In the genomic region with DNA sequence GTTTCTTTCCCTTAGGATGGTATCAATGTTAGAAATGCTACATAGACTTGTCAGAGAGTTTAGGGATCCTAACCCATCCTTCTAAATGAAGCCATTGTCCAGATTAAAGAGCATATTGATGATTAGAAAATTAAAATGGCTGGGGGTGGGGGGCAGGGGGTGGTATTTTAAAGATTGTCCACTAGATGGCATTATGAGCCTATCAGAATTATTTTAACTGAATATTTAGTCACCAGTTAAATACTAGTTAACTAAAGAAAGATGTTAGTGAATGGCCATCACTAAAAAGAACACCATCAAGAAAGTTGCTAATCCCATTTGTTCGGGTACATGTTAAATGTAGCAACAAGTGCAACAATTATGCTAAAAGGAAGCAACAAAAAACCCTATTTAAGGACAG, we compare ENCODE assay signal across 17 mouse cellular contexts.
DNase-seq lines count a peak whose midpoint lies in the region; ATAC-seq and TF ChIP-seq lines count a peak whose summit lies in the region.
"Had no signal": no experiment of that assay in that cellular context is flagged by ENCODE, and none has a peak within 500 bp of the region (broad histone marks: within the 10 kb centered on the region; RNA-seq: fewer than 3 reads in every experiment).

No protein-coding gene starts in this region.

- TF ChIP-seq POLR2A in kidney, adult 2 months (IDR thresholded peaks at IDR 0.05; ENCODE audit: low read depth, low read length) = no peak
- TF ChIP-seq POLR2A in MEL (IDR thresholded peaks at IDR 0.05; ENCODE audit: control insufficient read depth in 1 of 2, insufficient read depth in 1 of 2, low read depth in 1 of 2, low read length in 2 of 2, poor library complexity in 1 of 2) = no peak
- TF ChIP-seq POLR2A in brain, embryonic 14.5 days (IDR thresholded peaks at IDR 0.05; ENCODE audit: borderline replicate concordance, extremely low read depth, insufficient read depth, insufficient read length, poor library complexity, severe bottlenecking) = no peak

- no peak for TF ChIP-seq CTCF in kidney, adult 2 months (conservative IDR thresholded peaks at IDR 0.05; ENCODE audit: insufficient read depth, insufficient read length, low read depth, low read length)
- TF ChIP-seq CTCF in lung, postnatal 0 days (IDR thresholded peaks at IDR 0.05) = peak; percentile 51
- TF ChIP-seq CTCF in MEL (IDR thresholded peaks at IDR 0.05 in 2 of 3, conservative IDR thresholded peaks at IDR 0.05 in 1 of 3; ENCODE audit: control insufficient read depth in 1 of 3, insufficient read depth in 1 of 3, low read depth in 2 of 3, low read length in 3 of 3, poor library complexity in 1 of 3, severe bottlenecking in 1 of 3) = peak in 1 of 3 experiments; percentile 24; a peak in 1 of 6 replicates
- TF ChIP-seq CTCF in brain, embryonic 14.5 days (IDR thresholded peaks at IDR 0.05; ENCODE audit: borderline replicate concordance, extremely low read depth, insufficient read depth, insufficient read length) = no peak

- WGBS in kidney, adult 2 months = 40% methylated on average over 1 of the region's 1 CpGs
- WGBS in lung, postnatal 0 days = 75% methylated on average over 1 of the region's 1 CpGs

- no peaks in the 10 kb centered on the region for H3K36me3 ChIP-seq in kidney, adult 2 months (ENCODE audit: control insufficient read depth, insufficient read depth, low read length)
- H3K36me3 ChIP-seq in lung, postnatal 0 days (ENCODE audit: insufficient read depth, low read length) = no peaks in the 10 kb centered on the region
- no peaks in the 10 kb centered on the region for H3K36me3 ChIP-seq in MEL (ENCODE audit: control insufficient read depth in 1 of 2, insufficient read depth in 2 of 2, low read length in 2 of 2)
- H3K36me3 ChIP-seq: heart, embryonic 15.5 days; hindbrain, embryonic 15.5 days had no signal

- ATAC-seq in lung, postnatal 0 days = no peak
- ATAC-seq: activated CD4-positive, CD25-positive, alpha-beta regulatory T cell, adult 4 months had no signal

- no peak overlapping the region for H3K4me3 ChIP-seq in kidney, adult 2 months (ENCODE audit: insufficient read depth, low read depth, low read length)
- no peak overlapping the region for H3K4me3 ChIP-seq in lung, postnatal 0 days (ENCODE audit: low read depth, low read length)
- no peak overlapping the region for H3K4me3 ChIP-seq in MEL (ENCODE audit: control insufficient read depth in 1 of 2, insufficient read depth in 1 of 2, low read depth in 2 of 2, low read length in 2 of 2)
- H3K4me3 ChIP-seq: heart, embryonic 15.5 days; hindbrain, embryonic 15.5 days; megakaryocyte, embryonic 14.5 days had no signal

- peak; percentile 33 for TF ChIP-seq RAD21 in MEL (IDR thresholded peaks at IDR 0.05; ENCODE audit: low read depth, low read length)

- no peak overlapping the region for H3K9ac ChIP-seq in lung, postnatal 0 days (replicated peaks; ENCODE audit: low read depth)
- H3K9ac ChIP-seq in MEL (ENCODE audit: control insufficient read depth, low read depth, low read length, poor library complexity, severe bottlenecking) = no peak overlapping the region
- H3K9ac ChIP-seq: heart, embryonic 15.5 days; hindbrain, embryonic 15.5 days had no signal

- H3K27me3 ChIP-seq in kidney, adult 2 months (replicated peaks; ENCODE audit: control insufficient read depth, insufficient read depth, low read length) = no peaks in the 10 kb centered on the region
- no peaks in the 10 kb centered on the region for H3K27me3 ChIP-seq in lung, postnatal 0 days (replicated peaks; ENCODE audit: insufficient read depth, low read length)
- no peaks in the 10 kb centered on the region for H3K27me3 ChIP-seq in MEL (ENCODE audit: control insufficient read depth in 1 of 2, insufficient read depth in 2 of 2, low read length in 2 of 2)
- H3K27me3 ChIP-seq: heart, embryonic 15.5 days; hindbrain, embryonic 15.5 days; megakaryocyte, embryonic 14.5 days had no signal

- H3K4me1 ChIP-seq in kidney, adult 2 months (ENCODE audit: control insufficient read depth, insufficient read depth, low read length) = peaks cover 13% of the 10 kb centered on the region
- H3K4me1 ChIP-seq in lung, postnatal 0 days (ENCODE audit: insufficient read depth, low read depth, low read length) = no peaks in the 10 kb centered on the region
- no peaks in the 10 kb centered on the region for H3K4me1 ChIP-seq in MEL (ENCODE audit: control insufficient read depth in 1 of 2, insufficient read depth in 2 of 2, low read length in 2 of 2)
- H3K4me1 ChIP-seq: heart, embryonic 15.5 days; hindbrain, embryonic 15.5 days; megakaryocyte, embryonic 14.5 days had no signal

- peak; percentile 12 for DNase-seq in kidney, adult 2 months
- DNase-seq in kidney, adult 11 months = no peak
- peak; percentile 33 for DNase-seq in lung, postnatal 0 days (ENCODE audit: low spot score)
- no peak for DNase-seq in lung, postnatal 4 days
- DNase-seq in MEL (ENCODE audit: low read depth, low spot score) = no peak
- peak; percentile 11 for DNase-seq in brain, embryonic 14.5 days (ENCODE audit: low read depth)
- no peak for DNase-seq in cerebellum, adult 18-20 months
- DNase-seq: cerebellum, adult 11 months; gastrocnemius, postnatal 36 days; kidney, postnatal 10 days; layer of hippocampus, adult 9-11 months; lung, adult 2 months; right cerebral cortex, postnatal 25 days had no signal

- no peaks in the 10 kb centered on the region for H3K9me3 ChIP-seq in lung, postnatal 0 days (ENCODE audit: low read length)
- H3K9me3 ChIP-seq in MEL (replicated peaks; ENCODE audit: insufficient read depth, low read length) = no peaks in the 10 kb centered on the region
- H3K9me3 ChIP-seq: heart, embryonic 15.5 days; hindbrain, embryonic 15.5 days; megakaryocyte, embryonic 14.5 days had no signal

- H3K79me2 ChIP-seq in MEL (ENCODE audit: control insufficient read depth, insufficient read depth, low read length, poor library complexity) = no peaks in the 10 kb centered on the region

- no peak overlapping the region for H3K27ac ChIP-seq in kidney, adult 2 months (ENCODE audit: insufficient read depth, low read depth, low read length)
- H3K27ac ChIP-seq in lung, postnatal 0 days (ENCODE audit: low read length) = no peak overlapping the region
- H3K27ac ChIP-seq in MEL (ENCODE audit: control insufficient read depth, low read depth, low read length) = no peak overlapping the region
- H3K27ac ChIP-seq: heart, embryonic 15.5 days; hindbrain, embryonic 15.5 days had no signal

- no peak for TF ChIP-seq EP300 in lung, postnatal 0 days (IDR thresholded peaks at IDR 0.05)
- TF ChIP-seq EP300 in MEL (IDR thresholded peaks at IDR 0.05; ENCODE audit: low read depth in 1 of 2, low read length in 2 of 2) = no peak

- H3K4me2 ChIP-seq in lung, postnatal 0 days (replicated peaks; ENCODE audit: low read depth, low read length) = no peak overlapping the region
- H3K4me2 ChIP-seq: heart, embryonic 15.5 days; hindbrain, embryonic 15.5 days had no signal

TF ChIP-seq in MEL, 35 proteins besides CTCF, POLR2A, EP300 and RAD21:
- no peak for TF ChIP-seq UBTF (IDR thresholded peaks at IDR 0.05; ENCODE audit: borderline replicate concordance, insufficient read depth, low read depth, low read length)
- peak; percentile 13; the same call in 1 of the 2 replicates for TF ChIP-seq ZC3H11A (IDR thresholded peaks at IDR 0.05; ENCODE audit: low read depth, low read length)
- peak; percentile 21; the same call in 1 of the 2 replicates for TF ChIP-seq SMC3 (IDR thresholded peaks at IDR 0.05; ENCODE audit: low read depth, low read length)

Comparison
In these comparisons a context has a peak if more than half of its experiments do, and no peak if none do; other contexts are left out.
1. DNase-seq: peak in kidney, adult 2 months (single experiment), lung, postnatal 0 days (single experiment) and brain, embryonic 14.5 days (single experiment); none in kidney, adult 11 months (single experiment), lung, postnatal 4 days (0 of 2), MEL (single experiment) and cerebellum, adult 18-20 months (0 of 2).